Mouse (Mus musculus): Measurements from ENCODE around the gene Defb36.

DNA sequence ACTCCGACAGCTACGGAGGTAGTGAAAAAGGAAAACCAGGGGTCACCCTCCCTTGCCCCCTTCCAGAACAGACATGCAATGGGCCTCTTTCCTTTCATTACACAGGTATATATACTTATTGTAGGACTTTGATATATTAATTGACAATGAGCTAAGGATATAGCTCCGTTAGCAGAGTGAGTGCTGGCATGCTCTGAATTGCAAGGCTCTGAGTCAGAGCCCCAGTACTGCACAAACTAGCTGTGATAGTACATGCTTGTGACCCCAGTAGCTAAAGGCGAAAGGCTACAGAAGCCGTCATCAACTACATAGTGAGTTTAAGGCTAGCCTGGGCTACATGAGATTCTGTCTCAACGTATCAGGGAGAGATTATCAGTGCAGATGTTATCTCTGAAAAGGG is 25.8 kb downstream of the Defb36 start:
- TF ChIP-seq FLI1 (IDR thresholded peaks at IDR 0.05; ENCODE audit: low read length) = no peak
- TF ChIP-seq GATA1 (IDR thresholded peaks at IDR 0.05; ENCODE audit: borderline replicate concordance, low read length) = no peak
